Mouse (Mus musculus) hindbrain, embryonic 13.5 days (tissue): ENCODE data around the gene Eif4e1b. TPM values are rescaled to one million over a fixed set of nuclear protein-coding genes. Genes with fewer than 3 reads are reported as not detected.
A peak's percentile ranks its signal among the peaks of the same experiment; 100 is the strongest.

Experiments
- ATAC-seq: fragments of 200-750 bp; cut with Nextera tagmentation; 2 replicates; pipeline ENCODE4 v1.8.0; 2017; ENCODE audit warnings: moderate TSS enrichment; ENCODE audit not compliant: low FRiP score
- H3K27ac ChIP-seq: fragments of 300-500 bp; sonication (generic); 2 replicates; pipeline ENCODE4 v1.5.1; 2015; ENCODE audit warnings: inconsistent platforms, mild to moderate bottlenecking, moderate library complexity
- H3K27me3 ChIP-seq: fragments of 300-500 bp; sonication (generic); 2 replicates; pipeline ENCODE4 v1.6.1; 2015; ENCODE audit warnings: mild to moderate bottlenecking, inconsistent platforms
- H3K36me3 ChIP-seq: fragments of 300-500 bp; sonication (generic); 2 replicates; pipeline ENCODE4 v1.6.1; 2015; ENCODE audit warnings: mild to moderate bottlenecking, inconsistent platforms
- H3K4me1 ChIP-seq: fragments of 300-500 bp; sonication (generic); replicated peaks from 2 replicates; pipeline ENCODE4 v1.6.1; 2015; ENCODE audit warnings: inconsistent platforms
- H3K4me2 ChIP-seq: fragments of 300-500 bp; sonication (generic); 2 replicates; pipeline ENCODE4 v1.6.1; 2015; ENCODE audit warnings: inconsistent platforms, mild to moderate bottlenecking, moderate library complexity
- H3K4me3 ChIP-seq: fragments of 300-500 bp; sonication (generic); 2 replicates; pipeline ENCODE4 v1.5.1; 2015; ENCODE audit warnings: mild to moderate bottlenecking, inconsistent platforms
- H3K9ac ChIP-seq: fragments of 300-500 bp; sonication (generic); 2 replicates; pipeline ENCODE4 v1.6.1; 2015; ENCODE audit warnings: mild to moderate bottlenecking, inconsistent platforms
- H3K9me3 ChIP-seq: fragments of 300-500 bp; sonication (generic); 2 replicates; pipeline ENCODE4 v1.6.1; 2016; ENCODE audit warnings: inconsistent platforms
- WGBS: fragments of 180-500 bp; shearing (Covaris S2); methylation state at CpG from one replicate; pipeline ENCODE4 v1.1.7; 2015; 5-methylcytosine and 5-hydroxymethylcytosine counted together
- polyA plus RNA-seq: library from polyadenylated mRNA; unstranded; fragments of >200 nt; fragmentation: Nextera tagmentation; extraction: Ambion mirVana; gene quantifications from 2 replicates; pipeline ENCODE4 v1.2.1, GENCODE M21; 2015

Eif4e1b gene
- polyA plus RNA-seq, 1 experiment from 2014 or later = not detected

GRCm38 (mm10) chr13:54813381-54813780, 29.6 kb downstream of the Eif4e1b start:
- 87% methylated on average over 9 of the region's 9 CpGs for WGBS
- Histone ChIP-seq H3K4me1 (peaks cover 4% of the 10 kb centered on the region), H3K9me3 (no peaks in the 10 kb centered on the region), H3K27me3 (0 out of 2 replicates have a peak, but pooled peaks cover 5% of the 10 kb centered on the region), H3K9ac (no peak overlapping the region), H3K4me3 (no peak overlapping the region), H3K36me3 (no peaks in the 10 kb centered on the region), H3K4me2 (no peak overlapping the region), H3K27ac (no peak overlapping the region)
- no peak for ATAC-seq

- Histone ChIP-seq H3K27me3 (peaks cover 12% of the 10 kb centered on the region; the same call in 1 of the 2 replicates), H3K36me3 (no peaks in the 10 kb centered on the region), H3K9ac (0 out of 2 replicates have a peak overlapping the region, but pooled peaks have one; percentile 8), H3K9me3 (no peaks in the 10 kb centered on the region), H3K4me3 (no peak overlapping the region), H3K27ac (peak overlapping the region; percentile 81), H3K4me2 (peak overlapping the region; percentile 27), H3K4me1 (peaks cover 11% of the 10 kb centered on the region)
- 15% methylated on average over 17 of the region's 17 CpGs for WGBS
- peak; percentile 72 for ATAC-seq
Measured at GRCm38 (mm10) chr13:54818399-54819254, 34.8 kb downstream of the Eif4e1b start.

GRCm38 (mm10) chr13:54821106-54821505, 37.3 kb downstream of the Eif4e1b start:
- ATAC-seq = no peak
- Histone ChIP-seq H3K4me2 (no peak overlapping the region), H3K27me3 (peaks cover 12% of the 10 kb centered on the region; the same call in 1 of the 2 replicates), H3K9ac (no peak overlapping the region), H3K27ac (no peak overlapping the region), H3K4me1 (peaks cover 26% of the 10 kb centered on the region), H3K9me3 (no peaks in the 10 kb centered on the region), H3K36me3 (no peaks in the 10 kb centered on the region), H3K4me3 (no peak overlapping the region)
- WGBS = 83% methylated on average over 4 of the region's 4 CpGs

- no peaks in the 10 kb centered on the region for H3K36me3 ChIP-seq
- H3K4me3 ChIP-seq = no peak overlapping the region
- ATAC-seq = no peak
- 70% methylated on average over 2 of the region's 2 CpGs for WGBS
- H3K27ac ChIP-seq = no peak overlapping the region
- no peak overlapping the region for H3K4me2 ChIP-seq
- peaks cover 26% of the 10 kb centered on the region for H3K4me1 ChIP-seq
- H3K27me3 ChIP-seq = peaks cover 12% of the 10 kb centered on the region; the same call in 1 of the 2 replicates
- H3K9ac ChIP-seq = no peak overlapping the region
- no peaks in the 10 kb centered on the region for H3K9me3 ChIP-seq
Measured at GRCm38 (mm10) chr13:54821931-54822330, 38.1 kb downstream of the Eif4e1b start.

GRCm38 (mm10) chr13:54824111-54824931, 40.5 kb downstream of the Eif4e1b start:
- H3K36me3 ChIP-seq = no peaks in the 10 kb centered on the region
- no peak overlapping the region for H3K9ac ChIP-seq
- H3K27ac ChIP-seq = 0 out of 2 replicates have a peak overlapping the region, but pooled peaks have one; percentile 12
- ATAC-seq = peak; percentile 68
- no peak overlapping the region for H3K4me3 ChIP-seq
- H3K4me1 ChIP-seq = peaks cover 17% of the 10 kb centered on the region
- 19% methylated on average over 25 of the region's 25 CpGs for WGBS
- H3K27me3 ChIP-seq = peaks cover 7% of the 10 kb centered on the region; the same call in 1 of the 2 replicates
- no peaks in the 10 kb centered on the region for H3K9me3 ChIP-seq
- H3K4me2 ChIP-seq = peak overlapping the region; percentile 25; the same call in 1 of the 2 replicates

GRCm38 (mm10) chr13:54827992-54828391, 44.2 kb downstream of the Eif4e1b start:
- Histone ChIP-seq H3K27me3 (peaks cover 2% of the 10 kb centered on the region; the same call in 1 of the 2 replicates), H3K27ac (no peak overlapping the region), H3K4me3 (no peak overlapping the region), H3K9ac (no peak overlapping the region), H3K4me1 (peaks cover 21% of the 10 kb centered on the region), H3K9me3 (no peaks in the 10 kb centered on the region), H3K4me2 (no peak overlapping the region), H3K36me3 (no peaks in the 10 kb centered on the region)
- ATAC-seq = no peak
- WGBS = 62% methylated on average over 7 of the region's 7 CpGs

- no peak for ATAC-seq
- 58% methylated on average over 6 of the region's 6 CpGs for WGBS
- H3K4me1 ChIP-seq = peaks cover 21% of the 10 kb centered on the region
Measured at GRCm38 (mm10) chr13:54828508-54828907, 44.7 kb downstream of the Eif4e1b start.

GRCm38 (mm10) chr13:54829450-54829849, 45.7 kb downstream of the Eif4e1b start:
- Histone ChIP-seq H3K27ac (no peak overlapping the region), H3K9me3 (no peaks in the 10 kb centered on the region), H3K9ac (no peak overlapping the region), H3K4me3 (no peak overlapping the region), H3K36me3 (no peaks in the 10 kb centered on the region), H3K27me3 (no peaks in the 10 kb centered on the region), H3K4me2 (peak overlapping the region; percentile 32), H3K4me1 (peaks cover 13% of the 10 kb centered on the region)
- WGBS = 3% methylated on average over 13 of the region's 13 CpGs
- ATAC-seq = no peak

More at GRCm38 (mm10) chr13:54828508-54828907, 44.7 kb downstream of the Eif4e1b start:
- Histone ChIP-seq H3K27ac (no peak overlapping the region), H3K4me3 (no peak overlapping the region), H3K9ac (no peak overlapping the region), H3K4me2 (no peak overlapping the region), H3K36me3 (no peaks in the 10 kb centered on the region), H3K27me3 (no peaks in the 10 kb centered on the region), H3K9me3 (no peaks in the 10 kb centered on the region)

GRCm38 (mm10) chr13:54836351-54837030, 52.7 kb downstream of the Eif4e1b start:
- Histone ChIP-seq H3K27me3 (no peaks in the 10 kb centered on the region), H3K9me3 (0 out of 2 replicates have a peak, but pooled peaks cover under 1% of the 10 kb centered on the region), H3K4me3 (no peak overlapping the region), H3K4me1 (peaks cover 31% of the 10 kb centered on the region), H3K27ac (no peak overlapping the region; the same call in 1 of the 2 replicates), H3K9ac (no peak overlapping the region), H3K4me2 (no peak overlapping the region), H3K36me3 (no peaks in the 10 kb centered on the region)
- ATAC-seq = no peak
- WGBS = 80% methylated on average over 14 of the region's 14 CpGs

- H3K4me2 ChIP-seq = no peak overlapping the region
- H3K4me3 ChIP-seq = no peak overlapping the region
- H3K9me3 ChIP-seq = peaks cover 6% of the 10 kb centered on the region; the same call in 1 of the 2 replicates
- no peaks in the 10 kb centered on the region for H3K36me3 ChIP-seq
- H3K9ac ChIP-seq = no peak overlapping the region
- no peaks in the 10 kb centered on the region for H3K27me3 ChIP-seq
- ATAC-seq = 0 out of 2 replicates have a peak, but pooled peaks have one; percentile 21
- H3K4me1 ChIP-seq = peaks cover 31% of the 10 kb centered on the region
- WGBS = 74% methylated on average over 5 of the region's 5 CpGs
- peak overlapping the region; percentile 25; the same call in 1 of the 2 replicates for H3K27ac ChIP-seq
Measured at GRCm38 (mm10) chr13:54837061-54837460, 53.3 kb downstream of the Eif4e1b start.

- H3K4me2 ChIP-seq = no peak overlapping the region
- peaks cover 10% of the 10 kb centered on the region; the same call in 1 of the 2 replicates for H3K9me3 ChIP-seq
- H3K36me3 ChIP-seq = no peaks in the 10 kb centered on the region
- no peaks in the 10 kb centered on the region for H3K27me3 ChIP-seq
- H3K4me1 ChIP-seq = peaks cover 31% of the 10 kb centered on the region
- H3K9ac ChIP-seq = no peak overlapping the region
- 0 out of 2 replicates have a peak, but pooled peaks have one; percentile 13 for ATAC-seq
- H3K4me3 ChIP-seq = no peak overlapping the region
- WGBS = 22% methylated on average over 9 of the region's 9 CpGs
- peak overlapping the region; percentile 25; the same call in 1 of the 2 replicates for H3K27ac ChIP-seq
Measured at GRCm38 (mm10) chr13:54837471-54837889, 53.7 kb downstream of the Eif4e1b start.
